Mouse (Mus musculus): Measurements from ENCODE around the gene Plek2. TPM values are rescaled to one million over a fixed set of nuclear protein-coding genes. Genes with fewer than 3 reads are reported as not detected.
A peak's percentile ranks its signal among the peaks of the same experiment; 100 is the strongest.

Gene Plek2
- polyA plus RNA-seq, 1 experiment from 2014 or later, result 2.1 TPM

GRCm38 (mm10) chr12:78910684-78911461 lies 4.1 kb upstream of the Plek2 start:
- Histone ChIP-seq H3K36me3 (no peaks in the 10 kb centered on the region), H3K4me3 (peak overlapping the region; percentile 44), H3K27ac (no peak overlapping the region), H3K27me3 (peaks cover 55% of the 10 kb centered on the region), H3K9ac (no peak overlapping the region), H3K4me1 (replicated peaks) (peaks cover 26% of the 10 kb centered on the region), H3K9me3 (replicated peaks) (no peaks in the 10 kb centered on the region), H3K4me2 (peak overlapping the region; percentile 71)
- ATAC-seq (replicated peaks; ENCODE audit: insufficient number of reproducible peaks, insufficient read depth, low FRiP score, low read depth), result peak; percentile 47; the same call in 1 of the 2 replicates
- WGBS, result 9% methylated on average over 16 of the region's 16 CpGs

GRCm38 (mm10) chr12:78908081-78908605 lies 1.4 kb upstream of the Plek2 start:
- no peaks in the 10 kb centered on the region for H3K36me3 ChIP-seq
- no peaks in the 10 kb centered on the region for H3K9me3 ChIP-seq (replicated peaks)
- H3K4me1 ChIP-seq (replicated peaks), result peaks cover 26% of the 10 kb centered on the region
- H3K27ac ChIP-seq, result no peak overlapping the region
- WGBS, result 69% methylated on average over 6 of the region's 6 CpGs
- H3K4me3 ChIP-seq, result no peak overlapping the region
- H3K9ac ChIP-seq, result no peak overlapping the region
- H3K27me3 ChIP-seq, result peaks cover 39% of the 10 kb centered on the region
- ATAC-seq (replicated peaks; ENCODE audit: insufficient number of reproducible peaks, insufficient read depth, low FRiP score, low read depth), result no peak
- no peak overlapping the region for H3K4me2 ChIP-seq

GRCm38 (mm10) chr12:78904499-78904898 lies 2.3 kb downstream of the Plek2 start:
- whole genome bisulfite sequencing, result 76% methylated on average over 7 of the region's 7 CpGs
- no peak overlapping the region for H3K9ac ChIP-seq
- no peak overlapping the region for H3K4me3 ChIP-seq

GRCm38 (mm10) chr12:78903313-78903712 lies 3.5 kb downstream of the Plek2 start:
- no peak overlapping the region for H3K27ac ChIP-seq
- 75% methylated on average over 4 of the region's 4 CpGs for WGBS

More at GRCm38 (mm10) chr12:78904499-78904898, 2.3 kb downstream of the Plek2 start:
- H3K36me3 ChIP-seq, result no peaks in the 10 kb centered on the region
- peaks cover 6% of the 10 kb centered on the region; the same call in 1 of the 2 replicates for H3K4me1 ChIP-seq (replicated peaks)
- H3K4me2 ChIP-seq, result no peak overlapping the region
- H3K27me3 ChIP-seq, result peaks cover 15% of the 10 kb centered on the region; the same call in 1 of the 2 replicates
- H3K27ac ChIP-seq, result no peak overlapping the region
- H3K9me3 ChIP-seq (replicated peaks), result no peaks in the 10 kb centered on the region
- ATAC-seq (replicated peaks; ENCODE audit: insufficient number of reproducible peaks, insufficient read depth, low FRiP score, low read depth), result no peak

GRCm38 (mm10) chr12:78901467-78901866 lies 5.3 kb downstream of the Plek2 start:
- H3K4me2 ChIP-seq, result no peak overlapping the region
- H3K9me3 ChIP-seq (replicated peaks), result no peaks in the 10 kb centered on the region
- 76% methylated on average over 5 of the region's 5 CpGs for WGBS
- no peak overlapping the region for H3K27ac ChIP-seq
- H3K27me3 ChIP-seq, result 0 out of 2 replicates have a peak, but pooled peaks cover 3% of the 10 kb centered on the region
- no peaks in the 10 kb centered on the region for H3K36me3 ChIP-seq
- H3K4me1 ChIP-seq (replicated peaks), result peaks cover under 1% of the 10 kb centered on the region; the same call in 1 of the 2 replicates
- H3K9ac ChIP-seq, result no peak overlapping the region
- H3K4me3 ChIP-seq, result no peak overlapping the region
- no peak for ATAC-seq (replicated peaks; ENCODE audit: insufficient number of reproducible peaks, insufficient read depth, low FRiP score, low read depth)

More at GRCm38 (mm10) chr12:78903313-78903712, 3.5 kb downstream of the Plek2 start:
- H3K4me2 ChIP-seq, result no peak overlapping the region
- ATAC-seq (replicated peaks; ENCODE audit: insufficient number of reproducible peaks, insufficient read depth, low FRiP score, low read depth), result no peak
- H3K9ac ChIP-seq, result no peak overlapping the region
- no peak overlapping the region for H3K4me3 ChIP-seq
- no peaks in the 10 kb centered on the region for H3K9me3 ChIP-seq (replicated peaks)
- H3K4me1 ChIP-seq (replicated peaks), result peaks cover 6% of the 10 kb centered on the region; the same call in 1 of the 2 replicates
- no peaks in the 10 kb centered on the region for H3K36me3 ChIP-seq
- H3K27me3 ChIP-seq, result 0 out of 2 replicates have a peak, but pooled peaks cover 10% of the 10 kb centered on the region

GRCm38 (mm10) chr12:78897861-78898260 lies 8.9 kb downstream of the Plek2 start:
- WGBS, result 89% methylated on average over 1 of the region's 1 CpGs
- no peak overlapping the region for H3K4me3 ChIP-seq
- ATAC-seq (replicated peaks; ENCODE audit: insufficient number of reproducible peaks, insufficient read depth, low FRiP score, low read depth), result no peak
- H3K9me3 ChIP-seq (replicated peaks), result no peaks in the 10 kb centered on the region
- H3K27ac ChIP-seq, result no peak overlapping the region
- H3K36me3 ChIP-seq, result no peaks in the 10 kb centered on the region
- no peaks in the 10 kb centered on the region for H3K4me1 ChIP-seq (replicated peaks)
- no peaks in the 10 kb centered on the region for H3K27me3 ChIP-seq
- H3K9ac ChIP-seq, result no peak overlapping the region
- H3K4me2 ChIP-seq, result no peak overlapping the region

- no peak for ATAC-seq (replicated peaks; ENCODE audit: insufficient number of reproducible peaks, insufficient read depth, low FRiP score, low read depth)
- Histone ChIP-seq H3K4me2 (no peak overlapping the region), H3K9me3 (replicated peaks) (no peaks in the 10 kb centered on the region), H3K9ac (no peak overlapping the region), H3K27me3 (no peaks in the 10 kb centered on the region), H3K36me3 (peaks cover 3% of the 10 kb centered on the region; the same call in 1 of the 2 replicates), H3K4me3 (no peak overlapping the region), H3K27ac (no peak overlapping the region), H3K4me1 (replicated peaks) (peaks cover 12% of the 10 kb centered on the region)
- WGBS, result 84% methylated on average over 2 of the region's 2 CpGs
These were observed 15.6 kb downstream of the Plek2 start for GRCm38 (mm10) chr12:78891149-78891548.

- no peak for ATAC-seq (replicated peaks; ENCODE audit: insufficient number of reproducible peaks, insufficient read depth, low FRiP score, low read depth)
- no peaks in the 10 kb centered on the region for H3K9me3 ChIP-seq (replicated peaks)
- H3K27me3 ChIP-seq, result no peaks in the 10 kb centered on the region
- H3K4me1 ChIP-seq (replicated peaks), result peaks cover 12% of the 10 kb centered on the region
- H3K9ac ChIP-seq, result no peak overlapping the region
- no peak overlapping the region for H3K27ac ChIP-seq
- no peak overlapping the region for H3K4me3 ChIP-seq
- 52% methylated on average over 1 of the region's 1 CpGs for WGBS
- peaks cover 13% of the 10 kb centered on the region for H3K36me3 ChIP-seq
- H3K4me2 ChIP-seq, result no peak overlapping the region
These were observed 16.7 kb downstream of the Plek2 start for GRCm38 (mm10) chr12:78890062-78890461.

GRCm38 (mm10) chr12:78874581-78874980 lies 32.2 kb downstream of the Plek2 start:
- H3K9ac ChIP-seq, result no peak overlapping the region
- no peaks in the 10 kb centered on the region for H3K27me3 ChIP-seq
- no peak for ATAC-seq (replicated peaks; ENCODE audit: insufficient number of reproducible peaks, insufficient read depth, low FRiP score, low read depth)
- no peaks in the 10 kb centered on the region for H3K4me1 ChIP-seq (replicated peaks)
- H3K4me3 ChIP-seq, result no peak overlapping the region
- no peaks in the 10 kb centered on the region for H3K9me3 ChIP-seq (replicated peaks)
- peaks cover 49% of the 10 kb centered on the region for H3K36me3 ChIP-seq
- H3K27ac ChIP-seq, result no peak overlapping the region
- WGBS, result 95% methylated on average over 3 of the region's 3 CpGs
- H3K4me2 ChIP-seq, result no peak overlapping the region

- no peak overlapping the region for H3K4me3 ChIP-seq
- no peak overlapping the region for H3K27ac ChIP-seq
- H3K4me2 ChIP-seq, result no peak overlapping the region
- no peaks in the 10 kb centered on the region for H3K9me3 ChIP-seq (replicated peaks)
- H3K36me3 ChIP-seq, result peaks cover 31% of the 10 kb centered on the region
- 88% methylated on average over 1 of the region's 1 CpGs for WGBS
- peaks cover 4% of the 10 kb centered on the region for H3K4me1 ChIP-seq (replicated peaks)
- ATAC-seq (replicated peaks; ENCODE audit: insufficient number of reproducible peaks, insufficient read depth, low FRiP score, low read depth), result no peak
- H3K9ac ChIP-seq, result no peak overlapping the region
- no peaks in the 10 kb centered on the region for H3K27me3 ChIP-seq
These were observed 38.6 kb downstream of the Plek2 start for GRCm38 (mm10) chr12:78868115-78868514.

- Histone ChIP-seq H3K36me3 (peaks cover 20% of the 10 kb centered on the region), H3K4me2 (no peak overlapping the region), H3K9me3 (replicated peaks) (no peaks in the 10 kb centered on the region), H3K27me3 (no peaks in the 10 kb centered on the region), H3K4me3 (no peak overlapping the region), H3K4me1 (replicated peaks) (peaks cover 12% of the 10 kb centered on the region), H3K27ac (no peak overlapping the region), H3K9ac (no peak overlapping the region)
- no peak for ATAC-seq (replicated peaks; ENCODE audit: insufficient number of reproducible peaks, insufficient read depth, low FRiP score, low read depth)
- WGBS, result 98% methylated on average over 1 of the region's 1 CpGs
These were observed 41.3 kb downstream of the Plek2 start for GRCm38 (mm10) chr12:78865434-78865833.
